Mouse (Mus musculus) embryonic stem cell, embryonic (primary cell): ENCODE results near the gene Pdzrn3.

Experiments used
- CTCF ChIA-PET, 4 experiments: fragments of 300-600 bp in 2 of 4; fragments of 350-600 bp in 2 of 4; sonication (Branson Sonifier 250); formaldehyde crosslinking; loops; one replicate each; lab custom pipeline; 2022; ENCODE audit warnings: inconsistent platforms in 2 of 4; lab: Charles Lee
- POLR2A ChIA-PET, 4 experiments: fragments of 300-600 bp in 2 of 4; fragments of 350-600 bp in 2 of 4; sonication (Branson Sonifier 250); formaldehyde crosslinking; loops; one replicate each; lab custom pipeline; 2022; ENCODE audit warnings: antibody characterized with exemption in 4 of 4, inconsistent platforms in 1 of 4; lab: Charles Lee

The Pdzrn3 gene

DNA sequence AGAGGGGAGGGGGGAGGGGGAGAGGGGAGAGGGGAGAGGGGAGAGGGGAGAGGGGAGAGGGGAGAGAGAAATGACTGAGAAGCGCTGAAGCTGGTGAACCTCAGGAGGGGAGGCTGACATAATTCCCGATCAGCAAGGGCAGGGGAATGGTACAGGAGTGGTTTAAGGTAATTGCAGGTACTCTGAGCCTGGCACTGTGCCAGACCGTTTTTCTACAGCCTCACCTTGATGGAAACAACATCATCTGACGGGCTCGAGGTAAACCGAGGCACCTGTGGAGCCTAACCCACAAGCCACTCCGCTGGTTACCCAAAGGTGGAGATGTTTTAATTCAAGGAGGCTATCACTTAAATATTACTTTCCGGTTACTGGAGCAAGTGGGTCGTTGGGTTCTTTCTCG, 1.6 kb downstream of the Pdzrn3 start:
- CTCF ChIA-PET = no interaction called here
- POLR2A ChIA-PET = interaction anchor here in 2 of 4 experiments (1.1 to 2.6 kb wide), 5 partner anchors 11 to 115 kb away, joined by 3 to 6 read pairs (median 4); no protein-coding TSS in a partner anchor

DNA sequence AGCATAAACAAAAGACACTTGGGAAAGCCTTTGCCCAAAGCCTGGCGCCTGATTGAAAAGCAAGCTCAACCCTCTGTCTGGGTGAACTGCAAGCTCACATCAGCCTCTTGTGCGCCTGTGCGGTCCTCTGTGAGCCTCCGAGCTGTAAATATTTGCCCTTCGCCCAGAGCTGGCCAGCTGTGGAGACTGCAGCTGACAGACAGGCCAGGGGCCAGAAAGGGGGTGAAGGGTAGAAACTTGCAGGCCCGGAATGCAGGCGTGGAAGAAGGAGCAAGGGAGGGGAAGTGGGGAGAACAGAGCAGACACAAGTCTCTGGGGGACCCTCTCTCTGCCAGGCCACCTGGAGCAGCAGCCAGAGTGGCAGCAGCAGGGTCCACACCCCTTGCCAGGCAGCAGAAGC, 3.0 kb downstream of the Pdzrn3 start:
- CTCF ChIA-PET = no interaction called here
- POLR2A ChIA-PET = no interaction called here

- CTCF ChIA-PET = no interaction called here
- POLR2A ChIA-PET = no interaction called here
These were observed 3.5 kb downstream of the Pdzrn3 start for GRCm38 (mm10) chr6:101374186-101374585.

GRCm38 (mm10) chr6:101372982-101373381, 4.7 kb downstream of the Pdzrn3 start:
- CTCF ChIA-PET = no interaction called here
- POLR2A ChIA-PET = no interaction called here

DNA sequence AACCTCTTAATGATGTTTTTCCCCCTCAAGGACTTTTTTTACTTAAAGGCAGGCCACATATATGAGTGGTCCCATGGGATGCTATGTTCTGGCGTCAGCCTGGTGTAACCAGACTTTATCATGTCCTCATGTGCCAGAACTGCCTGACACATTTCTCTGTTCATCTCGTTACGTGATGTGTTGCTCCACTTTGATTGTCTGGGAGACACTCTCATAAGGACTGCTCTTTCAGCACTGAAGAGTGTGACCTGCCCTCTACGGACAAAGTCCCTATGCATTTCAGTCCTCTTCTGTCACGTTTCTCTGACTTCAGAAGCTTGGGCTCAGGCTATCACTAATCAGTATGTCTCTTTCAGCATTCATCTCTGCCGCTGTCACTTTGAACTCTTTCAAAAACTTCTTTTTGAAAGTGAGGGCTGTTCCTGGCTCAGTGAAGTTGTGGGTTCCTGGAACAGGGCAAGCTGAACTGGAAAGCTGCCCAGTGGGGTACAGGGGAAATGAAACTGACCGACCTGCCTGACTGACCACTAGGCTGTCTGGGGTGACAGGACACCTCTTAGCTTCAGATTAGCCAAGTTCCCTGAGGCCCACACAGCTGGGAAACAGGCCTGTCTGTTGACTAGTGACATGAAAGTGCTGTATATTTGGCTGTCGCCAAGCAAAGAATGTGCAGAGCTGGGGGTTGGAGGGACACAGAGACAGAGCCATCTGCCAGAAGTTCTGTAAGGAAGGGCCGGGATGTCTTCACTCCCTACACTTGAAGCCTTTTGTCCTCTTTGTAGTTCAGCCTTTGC, 10.7 kb downstream of the Pdzrn3 start:
- ChIA-PET POLR2A (interaction anchor here in 2 of 4 experiments (0.6 to 1.9 kb wide), 2 partner anchors 10 to 71 kb away, joined by 3 to 6 read pairs; partner anchors contain the start of gene Pdzrn3 (in 1 of the 2)), CTCF (no interaction called here)

- ChIA-PET POLR2A (no interaction called here), CTCF (no interaction called here)
These were observed 11.9 kb downstream of the Pdzrn3 start for GRCm38 (mm10) chr6:101365795-101366194.

DNA sequence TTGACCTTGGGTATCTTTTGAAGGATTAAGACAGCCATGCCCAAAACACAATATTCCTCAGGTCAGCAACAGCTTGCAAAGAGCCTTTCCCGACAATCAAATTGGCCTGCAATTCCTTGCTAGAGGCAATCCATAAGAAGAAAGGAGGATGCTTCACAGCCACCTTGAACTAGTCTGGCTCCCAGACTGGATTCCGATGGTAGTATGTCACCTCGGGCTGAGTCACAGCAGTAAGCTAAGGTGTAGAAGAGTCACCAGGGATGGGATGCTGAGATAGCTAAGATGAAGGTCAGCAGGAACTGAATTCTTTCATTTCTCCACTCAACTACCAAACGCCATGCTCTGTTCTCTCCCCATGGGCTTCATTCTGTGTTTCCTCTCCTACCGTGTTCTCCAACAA, 13.8 kb downstream of the Pdzrn3 start:
- ChIA-PET POLR2A (interaction anchor here in 2 of 4 experiments (0.8 to 1.9 kb wide), 2 partner anchors 13 to 14 kb away, joined by 3 to 6 read pairs; partner anchors contain the start of gene Pdzrn3 (in 2 of the 2)), CTCF (no interaction called here)

GRCm38 (mm10) chr6:101362728-101363127, 15.0 kb downstream of the Pdzrn3 start:
- CTCF ChIA-PET = no interaction called here
- POLR2A ChIA-PET = interaction anchor here in 2 of 4 experiments (1.6 to 1.9 kb wide), 2 partner anchors 15 to 17 kb away, joined by 3 to 6 read pairs; partner anchors contain the start of gene Pdzrn3 (in 1 of the 2)

DNA sequence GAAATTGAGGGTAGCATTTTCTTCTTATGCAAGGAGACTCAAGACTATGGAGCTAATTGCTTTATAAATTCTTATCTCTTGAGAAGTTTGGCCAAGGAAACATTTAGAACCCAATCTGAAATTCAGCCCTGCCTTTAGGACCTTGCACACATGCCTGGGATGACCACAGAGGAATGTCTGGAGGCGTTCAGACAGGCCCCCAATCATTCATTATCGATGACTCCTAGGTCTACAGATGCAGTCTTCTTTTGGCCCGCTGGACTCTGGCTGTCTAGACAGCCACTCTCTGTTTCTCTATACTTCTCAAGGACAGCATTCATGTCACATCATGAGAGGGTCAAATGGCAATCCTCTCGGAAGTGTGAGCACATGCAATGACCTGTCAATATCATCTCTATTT, 15.4 kb downstream of the Pdzrn3 start:
- POLR2A ChIA-PET = interaction anchor here in 2 of 4 experiments (1.6 to 1.9 kb wide), 2 partner anchors 15 to 17 kb away, joined by 3 to 6 read pairs; partner anchors contain the start of gene Pdzrn3 (in 1 of the 2)
- CTCF ChIA-PET = no interaction called here

- ChIA-PET CTCF (interaction anchor here in 1 of 4 experiments (0.5 kb wide), 1 partner anchor 18 kb away, joined by 4 read pairs; no protein-coding TSS in a partner anchor), POLR2A (interaction anchor here in 2 of 4 experiments (0.5 to 0.8 kb wide), 2 partner anchors 68 to 93 kb away, joined by 3 to 4 read pairs; no protein-coding TSS in a partner anchor)
These were observed 17.4 kb downstream of the Pdzrn3 start for GRCm38 (mm10) chr6:101360211-101360737.

DNA sequence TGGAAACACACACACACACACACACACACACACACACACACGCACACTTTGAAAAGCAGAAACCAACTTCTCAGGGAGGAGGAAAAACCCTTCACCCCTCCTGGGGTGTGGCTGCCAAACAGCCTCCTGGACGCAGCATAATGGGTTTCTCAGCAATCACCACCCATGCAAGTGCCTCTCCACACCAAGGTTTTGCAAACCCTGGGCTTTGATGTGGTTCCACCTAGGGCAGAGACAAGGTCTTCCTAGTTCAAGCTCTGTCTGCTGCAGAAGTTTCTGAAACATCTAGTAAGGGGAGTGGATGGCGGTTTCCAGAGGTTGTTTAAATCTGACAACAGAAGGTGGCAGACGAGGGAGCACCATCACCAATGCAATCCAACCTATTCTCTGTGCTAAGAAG, 18.1 kb downstream of the Pdzrn3 start:
- ChIA-PET POLR2A (interaction anchor here in 2 of 4 experiments (0.5 to 1.2 kb wide), 3 partner anchors 18 to 70 kb away, joined by 4 to 6 read pairs (median 4); partner anchors contain the start of gene Pdzrn3 (in 1 of the 2)), CTCF (no interaction called here)

GRCm38 (mm10) chr6:101354887-101355286, 22.8 kb downstream of the Pdzrn3 start:
- POLR2A ChIA-PET = interaction anchor here in 1 of 4 experiments (0.7 kb wide), 1 partner anchor 23 kb away, joined by 4 read pairs; the partner anchor contains the start of gene Pdzrn3
- CTCF ChIA-PET = no interaction called here

- POLR2A ChIA-PET = no interaction called here
- CTCF ChIA-PET = interaction anchor here in 1 of 4 experiments (0.6 kb wide), 1 partner anchor 683 kb away, joined by 3 read pairs; the partner anchor contains the start of gene Shq1
These were observed 23.3 kb downstream of the Pdzrn3 start for GRCm38 (mm10) chr6:101354230-101354881.

DNA sequence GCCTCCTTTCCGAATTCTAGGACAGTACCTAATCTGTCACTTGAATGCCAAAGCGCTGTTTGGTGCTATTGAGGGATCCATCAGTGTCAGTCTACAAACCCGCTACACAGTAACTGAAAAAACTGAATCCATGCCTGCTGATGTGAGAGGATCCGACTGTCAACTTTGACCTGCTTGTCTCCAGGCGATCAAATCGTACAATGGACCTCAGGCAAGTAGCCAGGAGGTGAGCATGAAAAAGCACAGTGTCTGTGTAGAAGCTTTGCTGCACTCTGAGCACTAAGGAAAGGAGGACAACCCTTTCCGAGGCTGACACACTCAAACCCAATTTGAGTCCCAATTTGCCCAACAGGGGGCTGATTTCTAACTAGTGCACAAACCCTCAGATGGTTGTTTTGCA, 24.0 kb downstream of the Pdzrn3 start:
- ChIA-PET POLR2A (no interaction called here), CTCF (interaction anchor here in 1 of 4 experiments (0.6 kb wide), 1 partner anchor 683 kb away, joined by 3 read pairs; the partner anchor contains the start of gene Shq1)

DNA sequence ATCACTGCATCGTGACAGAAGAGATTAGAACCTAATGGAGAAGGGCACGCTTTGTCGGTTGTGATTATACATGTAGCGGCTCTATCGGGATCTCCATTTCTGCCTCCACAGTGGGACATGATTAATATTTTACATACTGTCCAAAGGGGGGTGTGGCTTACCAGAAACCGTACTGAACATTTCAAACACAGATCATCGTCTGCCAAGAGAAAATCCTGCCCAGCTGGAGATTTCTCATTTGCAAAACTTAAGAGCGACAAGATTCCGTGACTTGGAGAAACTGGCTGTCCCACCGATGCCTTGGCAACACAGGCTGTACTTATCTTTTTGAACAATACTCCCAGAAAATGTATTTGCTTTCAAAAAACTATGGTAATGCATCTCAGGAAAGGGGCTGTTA, 25.1 kb downstream of the Pdzrn3 start:
- ChIA-PET CTCF (interaction anchor here in 1 of 4 experiments (0.6 kb wide), 1 partner anchor 13 kb away, joined by 3 read pairs; no protein-coding TSS in a partner anchor), POLR2A (no interaction called here)

DNA sequence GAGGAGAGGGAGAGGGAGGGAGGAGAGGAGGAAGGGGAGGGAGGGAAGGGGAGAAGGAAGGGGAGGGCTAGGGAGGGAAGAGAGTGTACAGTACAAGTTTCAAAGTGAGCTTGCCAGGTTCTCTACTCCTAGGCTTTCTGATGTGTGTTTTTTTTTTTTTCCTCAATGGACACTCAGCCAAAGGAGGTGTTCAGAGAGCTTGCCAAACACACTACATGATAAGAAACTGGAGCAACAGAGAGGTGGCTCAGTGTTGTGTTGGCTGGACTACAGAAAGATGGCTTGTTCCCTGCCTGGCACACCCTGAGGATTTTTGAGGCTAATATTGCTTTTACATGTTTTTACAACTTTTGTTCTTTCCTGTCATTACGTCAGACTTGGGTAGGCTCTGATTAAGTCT, 26.6 kb downstream of the Pdzrn3 start:
- CTCF ChIA-PET = no interaction called here

DNA sequence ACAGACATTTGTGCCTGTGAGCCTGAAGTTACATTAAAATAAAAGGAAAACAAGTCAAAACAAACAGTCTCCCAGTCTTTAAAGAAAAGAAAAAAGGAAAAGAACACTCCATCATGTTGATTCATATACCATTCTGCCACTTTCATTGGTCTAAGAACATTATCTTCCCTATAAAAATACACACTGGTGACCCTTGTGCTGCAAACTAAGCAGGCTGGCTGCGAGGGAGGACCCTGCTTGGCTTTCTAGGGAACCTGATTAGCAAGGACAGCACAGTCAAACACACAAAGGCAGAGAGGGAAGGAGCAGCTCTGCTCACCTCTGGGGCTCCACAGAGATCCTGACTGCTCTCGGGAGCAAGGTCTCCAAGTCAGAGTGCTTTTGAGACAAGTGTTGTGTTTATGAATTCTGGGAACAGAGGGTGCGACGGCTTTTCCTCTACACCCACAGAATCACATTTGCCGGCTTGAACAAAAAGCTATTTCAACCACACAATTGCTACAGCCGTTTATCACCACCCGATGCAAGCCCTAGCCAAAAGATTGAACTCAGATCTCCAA, 27.2 kb downstream of the Pdzrn3 start:
- CTCF ChIA-PET = no interaction called here
- POLR2A ChIA-PET = no interaction called here

More for the DNA sequence above, 26.6 kb downstream of the Pdzrn3 start:
- POLR2A ChIA-PET = interaction anchor here in 1 of 4 experiments (1.1 kb wide), 1 partner anchor 27 kb away, joined by 3 read pairs; no protein-coding TSS in a partner anchor

DNA sequence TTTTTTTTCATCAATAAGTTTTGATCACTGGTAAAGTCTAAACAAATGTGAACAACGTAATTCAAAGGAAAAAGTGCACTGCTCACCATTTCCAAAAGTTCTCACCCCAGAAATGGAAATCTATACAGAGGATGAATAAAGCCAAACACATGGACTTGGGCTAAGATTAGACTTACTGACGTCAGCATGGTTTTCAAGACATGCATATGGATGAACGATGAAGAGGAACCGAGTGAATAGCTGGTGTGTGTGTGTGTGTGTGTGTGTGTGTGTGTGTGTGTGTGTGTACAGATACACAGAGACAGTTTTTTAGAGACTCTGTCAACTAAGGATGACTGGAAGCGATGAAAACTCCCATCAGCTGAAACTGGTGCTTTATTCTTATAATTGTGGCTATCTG, 29.2 kb downstream of the Pdzrn3 start:
- CTCF ChIA-PET = no interaction called here
- POLR2A ChIA-PET = no interaction called here

GRCm38 (mm10) chr6:101340051-101340450, 37.6 kb downstream of the Pdzrn3 start:
- POLR2A ChIA-PET = no interaction called here

More at GRCm38 (mm10) chr6:101340051-101340450, 37.6 kb downstream of the Pdzrn3 start:
- CTCF ChIA-PET = interaction anchor here in 1 of 4 experiments (0.5 kb wide), 1 partner anchor 13 kb away, joined by 3 read pairs; no protein-coding TSS in a partner anchor
